Mouse (Mus musculus) granulocyte monocyte progenitor cell, adult 5-6 weeks (primary cell): Measurements from ENCODE around the gene Olfr417. TPM values are rescaled to one million over a fixed set of nuclear protein-coding genes. Genes with fewer than 3 reads are reported as not detected.

Experiments
- ATAC-seq: replicated peaks from 2 replicates; pipeline ENCODE4 v1.8.0; 2016; ENCODE audit warnings: mild to moderate bottlenecking, moderate TSS enrichment, inconsistent platforms; ENCODE audit not compliant: poor library complexity, severe bottlenecking
- total RNA-seq, 2 experiments: library from RNA; stranded (forward) in 1 of 2; stranded (reverse) in 1 of 2; fragments of 200-712, 200-1000 nt in 1 of 2; fragments of >200 nt in 1 of 2; fragmentation: Nextera tagmentation in 1 of 2; gene quantifications; 2 replicates each; pipeline ENCODE4 v1.2.3; 2014 to 2017

Gene Olfr417
- total RNA-seq (2014; fragmentation: Nextera tagmentation) (0.28 and 0.37 TPM in 2 replicates), total RNA-seq (2017) (0.56 TPM in 1 of 2 replicates, not detected in the other)

- no peak for ATAC-seq
Measured at GRCm38 (mm10) chr1:174364882-174365451, at the start of gene Olfr417. Olfr417 (plus strand) TSS chr1:174365122.

GRCm38 (mm10) chr1:174317308-174317707, 47.6 kb upstream of the Olfr417 start:
- ATAC-seq, result no peak; the same call in 1 of the 2 replicates

- ATAC-seq, result no peak
Measured at GRCm38 (mm10) chr1:174330218-174330617, 34.7 kb upstream of the Olfr417 start, which contains the start of gene Mptx1. Mptx1 (plus strand) TSS chr1:174330518.

- ATAC-seq, result peak; percentile 65
Measured at GRCm38 (mm10) chr1:174353636-174354035, 11.3 kb upstream of the Olfr417 start.

- ATAC-seq, result peak; percentile 85
Measured at GRCm38 (mm10) chr1:174354640-174355039, 10.3 kb upstream of the Olfr417 start.

GRCm38 (mm10) chr1:174373799-174374198, 8.9 kb downstream of the Olfr417 start:
- no peak for ATAC-seq

GRCm38 (mm10) chr1:174390746-174391145, 25.8 kb downstream of the Olfr417 start, which contains the start of gene Olfr248:
Olfr248 (plus strand) TSS chr1:174391046.
- ATAC-seq, result no peak

GRCm38 (mm10) chr1:174422959-174423358, 58.0 kb downstream of the Olfr417 start:
- no peak for ATAC-seq

GRCm38 (mm10) chr1:174423764-174424163, 58.8 kb downstream of the Olfr417 start, which contains the start of gene Olfr414:
Olfr414 (plus strand) TSS chr1:174424064.
- ATAC-seq, result no peak

Other genes with a start within 250 kb of the Olfr417 start
- not detected in 2 replicates for gene Olfr231, start 244.0 kb upstream of the Olfr417 start, total RNA-seq (2014; fragmentation: Nextera tagmentation)
- not detected in 2 replicates for gene Olfr231, start 244.0 kb upstream of the Olfr417 start, total RNA-seq (2017)
- gene Olfr424, start 233.6 kb upstream of the Olfr417 start, total RNA-seq (2014; fragmentation: Nextera tagmentation), result not detected in 2 replicates
- gene Olfr424, start 233.6 kb upstream of the Olfr417 start, total RNA-seq (2017), result not detected in 2 replicates
- gene Olfr420, start 209.5 kb upstream of the Olfr417 start, total RNA-seq (2014; fragmentation: Nextera tagmentation), result not detected in 2 replicates
- not detected in 2 replicates for gene Olfr420, start 209.5 kb upstream of the Olfr417 start, total RNA-seq (2017)
- gene Spta1, start 192.3 kb upstream of the Olfr417 start, total RNA-seq (2014; fragmentation: Nextera tagmentation), result 0.15 TPM in 1 of 2 replicates, not detected in the other
- gene Spta1, start 192.3 kb upstream of the Olfr417 start, total RNA-seq (2017), result 0.34 and 0.72 TPM in 2 replicates
- gene Olfr419, start 113.1 kb upstream of the Olfr417 start, total RNA-seq (2014; fragmentation: Nextera tagmentation), result not detected in 2 replicates
- gene Olfr419, start 113.1 kb upstream of the Olfr417 start, total RNA-seq (2017), result not detected in 2 replicates
- gene Mptx1, start 34.6 kb upstream of the Olfr417 start, total RNA-seq (2014; fragmentation: Nextera tagmentation), result not detected in 2 replicates
- gene Mptx1, start 34.6 kb upstream of the Olfr417 start, total RNA-seq (2017), result not detected in 2 replicates
- 2.9 TPM in 1 of 2 replicates, not detected in the other for gene Olfr248, start 25.9 kb downstream of the Olfr417 start, total RNA-seq (2014; fragmentation: Nextera tagmentation)
- gene Olfr248, start 25.9 kb downstream of the Olfr417 start, total RNA-seq (2017), result 0.15 TPM in 1 of 2 replicates, not detected in the other
- 1.6 TPM in 1 of 2 replicates, not detected in the other for gene Olfr414, start 58.9 kb downstream of the Olfr417 start, total RNA-seq (2014; fragmentation: Nextera tagmentation)
- gene Olfr414, start 58.9 kb downstream of the Olfr417 start, total RNA-seq (2017), result 0.13 TPM in 1 of 2 replicates, not detected in the other
- gene Olfr220, start 77.0 kb downstream of the Olfr417 start, total RNA-seq (2014; fragmentation: Nextera tagmentation), result not detected in 2 replicates
- gene Olfr220, start 77.0 kb downstream of the Olfr417 start, total RNA-seq (2017), result not detected in 2 replicates
- gene Fmn2, start 136.7 kb downstream of the Olfr417 start, total RNA-seq (2014; fragmentation: Nextera tagmentation), result not detected in 2 replicates
- gene Fmn2, start 136.7 kb downstream of the Olfr417 start, total RNA-seq (2017), result not detected in 2 replicates